Mouse (Mus musculus): ENCODE results near the gene Sytl1.

GRCm38 (mm10) chr4:133250609-133251008, 12.3 kb downstream of the Sytl1 start:
- TF ChIP-seq POLR2A (IDR thresholded peaks at IDR 0.05; ENCODE audit: borderline replicate concordance, control insufficient read depth, low read depth, low read length), result no peak
- TF ChIP-seq CTCF (IDR thresholded peaks at IDR 0.05; ENCODE audit: control insufficient read depth, insufficient read depth, low read length), result peak; percentile 72

All from bone marrow, adult 2 months (tissue).